ENCODE assay signal across 39 mouse cellular contexts in the genomic region with DNA sequence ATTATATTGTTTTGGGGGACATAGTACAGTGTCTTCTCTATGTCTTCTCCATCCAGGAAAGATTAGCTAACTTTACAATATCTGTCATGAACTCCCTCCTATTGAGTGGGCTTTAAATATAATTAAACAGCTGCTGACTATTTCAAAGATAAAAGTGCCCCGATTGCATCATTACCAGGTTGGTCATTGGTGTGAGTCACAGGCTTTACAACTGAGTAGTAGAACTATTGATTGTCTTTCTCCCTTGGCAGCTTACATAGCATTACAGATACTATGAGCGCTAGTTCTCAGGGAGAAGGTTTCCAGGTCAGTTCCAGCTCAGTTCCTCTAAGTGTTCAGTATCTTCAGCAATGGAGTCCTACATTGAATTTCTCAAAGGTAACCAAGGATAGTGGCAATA. TPM values are rescaled to one million over a fixed set of nuclear protein-coding genes. Genes with fewer than 3 reads are reported as not detected.
"Had no signal": no experiment of that assay in that cellular context is flagged by ENCODE, and none has a peak within 500 bp of the region (broad histone marks: within the 10 kb centered on the region; RNA-seq: fewer than 3 reads in every experiment).

No protein-coding gene starts in this region.

- DNase-seq: cerebellum, adult 2 months; cerebellum, adult 8-10 months; cerebellum, adult 9-10 months; cerebellum, adult 9-11 months; cerebellum, postnatal 10 days; cerebellum, postnatal 14 days; cerebellum, postnatal 25 days; cerebellum, postnatal 36 days; embryo, embryonic 11 days; forebrain, postnatal 0 days; gastrocnemius, adult 2 months; gastrocnemius, postnatal 10 days; gastrocnemius, postnatal 14 days; gastrocnemius, postnatal 25 days; gastrocnemius, postnatal 36 days; heart, adult 11 months; heart, adult 18-20 months had no signal

- H3K27ac ChIP-seq: embryonic facial prominence, embryonic 10.5 days; embryonic facial prominence, embryonic 12.5 days; embryonic facial prominence, embryonic 13.5 days; embryonic facial prominence, embryonic 15.5 days; forebrain, embryonic 10.5 days; forebrain, embryonic 12.5 days; forebrain, embryonic 13.5 days; forebrain, embryonic 15.5 days; gastrocnemius, adult 2 months had no signal

- H3K9me3 ChIP-seq: embryonic facial prominence, embryonic 10.5 days; embryonic facial prominence, embryonic 12.5 days; embryonic facial prominence, embryonic 13.5 days; embryonic facial prominence, embryonic 15.5 days; forebrain, embryonic 10.5 days; forebrain, embryonic 12.5 days; forebrain, embryonic 13.5 days; forebrain, embryonic 15.5 days had no signal

- H3K4me3 ChIP-seq: embryonic facial prominence, embryonic 10.5 days; embryonic facial prominence, embryonic 12.5 days; embryonic facial prominence, embryonic 13.5 days; embryonic facial prominence, embryonic 15.5 days; erythroblast, embryonic 14.5 days; forebrain, embryonic 10.5 days; forebrain, embryonic 12.5 days; forebrain, embryonic 13.5 days; forebrain, embryonic 15.5 days; gastrocnemius, adult 2 months had no signal

- H3K36me3 ChIP-seq: embryonic facial prominence, embryonic 10.5 days; embryonic facial prominence, embryonic 12.5 days; embryonic facial prominence, embryonic 13.5 days; embryonic facial prominence, embryonic 15.5 days; forebrain, embryonic 10.5 days; forebrain, embryonic 12.5 days; forebrain, embryonic 15.5 days had no signal

- H3K9ac ChIP-seq: embryonic facial prominence, embryonic 12.5 days; embryonic facial prominence, embryonic 13.5 days; embryonic facial prominence, embryonic 15.5 days; forebrain, embryonic 12.5 days; forebrain, embryonic 13.5 days; forebrain, embryonic 15.5 days; forebrain, postnatal 0 days had no signal

- ATAC-seq: forebrain, embryonic 13.5 days; forebrain, embryonic 14.5 days; forebrain, embryonic 15.5 days; forebrain, embryonic 16.5 days; forebrain, postnatal 0 days had no signal

- H3K4me1 ChIP-seq: embryonic facial prominence, embryonic 10.5 days; embryonic facial prominence, embryonic 12.5 days; embryonic facial prominence, embryonic 13.5 days; embryonic facial prominence, embryonic 15.5 days; forebrain, embryonic 10.5 days; forebrain, embryonic 12.5 days; forebrain, embryonic 13.5 days; forebrain, embryonic 15.5 days had no signal

- H3K27me3 ChIP-seq: embryonic facial prominence, embryonic 12.5 days; embryonic facial prominence, embryonic 13.5 days; embryonic facial prominence, embryonic 15.5 days; forebrain, embryonic 12.5 days; forebrain, embryonic 13.5 days; forebrain, embryonic 15.5 days had no signal

- H3K4me2 ChIP-seq: embryonic facial prominence, embryonic 12.5 days; embryonic facial prominence, embryonic 13.5 days; embryonic facial prominence, embryonic 15.5 days; forebrain, embryonic 12.5 days; forebrain, embryonic 13.5 days; forebrain, embryonic 15.5 days had no signal

RNA-seq across cellular contexts. Expression of gene Serpina7, which starts 6.5 kb away (rescaled TPM):
- total RNA-seq: common myeloid progenitor, adult 5-6 weeks; gastrocnemius, adult 18-20 months; gastrocnemius, adult 2 months; gastrocnemius, adult 8-10 months; gastrocnemius, postnatal 10 days; gastrocnemius, postnatal 14 days; gastrocnemius, postnatal 25 days; gastrocnemius, postnatal 36 days; granulocyte monocyte progenitor cell, adult 5-6 weeks; heart, adult 18-20 months had no signal
- polyA plus RNA-seq: cerebellum, adult 2 months; cortical plate, adult 2 months; embryonic facial prominence, embryonic 11.5 days; embryonic facial prominence, embryonic 13.5 days; embryonic facial prominence, embryonic 14.5 days; erythroblast, embryonic 14.5 days; forebrain, embryonic 10.5 days; forebrain, embryonic 11.5 days; forebrain, embryonic 12.5 days; forebrain, embryonic 13.5 days; forebrain, embryonic 14.5 days; forebrain, embryonic 15.5 days; forebrain, embryonic 16.5 days; forebrain, postnatal 0 days; frontal cortex, adult 2 months had no signal

RNA-seq across cellular contexts. Expression of gene 4930513O06Rik, which starts 7.5 kb away (rescaled TPM):
- total RNA-seq: common myeloid progenitor, adult 5-6 weeks; forebrain, postnatal 0 days; gastrocnemius, adult 18-20 months; gastrocnemius, adult 2 months; gastrocnemius, adult 8-10 months; gastrocnemius, postnatal 10 days; gastrocnemius, postnatal 14 days; gastrocnemius, postnatal 25 days; gastrocnemius, postnatal 36 days; gastrocnemius, postnatal 4 days; granulocyte monocyte progenitor cell, adult 5-6 weeks; heart, adult 18-20 months had no signal
- polyA plus RNA-seq: cerebellum, adult 2 months; cortical plate, adult 2 months; embryonic facial prominence, embryonic 10.5 days; embryonic facial prominence, embryonic 11.5 days; embryonic facial prominence, embryonic 12.5 days; embryonic facial prominence, embryonic 13.5 days; embryonic facial prominence, embryonic 14.5 days; embryonic facial prominence, embryonic 15.5 days; erythroblast, embryonic 14.5 days; forebrain, embryonic 10.5 days; forebrain, embryonic 11.5 days; forebrain, embryonic 12.5 days; forebrain, embryonic 13.5 days; forebrain, embryonic 14.5 days; forebrain, embryonic 15.5 days; forebrain, embryonic 16.5 days; forebrain, postnatal 0 days; frontal cortex, adult 2 months; gonadal fat pad, adult 2 months had no signal
